Mouse (Mus musculus) bone marrow macrophage, adult 2 months (primary cell): ENCODE measurements around the gene Ltbp1. TPM values are rescaled to one million over a fixed set of nuclear protein-coding genes. Genes with fewer than 3 reads are reported as not detected.

Source experiments
- H3K27ac ChIP-seq: 2 replicates; pipeline ENCODE4 v1.5.1; 2012; ENCODE audit warnings: low read depth, low read length; ENCODE audit not compliant: insufficient read depth
- H3K4me1 ChIP-seq: 2 replicates; pipeline ENCODE4 v1.6.1; 2012; ENCODE audit warnings: low read length; ENCODE audit not compliant: control insufficient read depth, insufficient read depth
- H3K4me3 ChIP-seq: 2 replicates; pipeline ENCODE4 v1.5.1; 2012; ENCODE audit warnings: mild to moderate bottlenecking, low read length, moderate library complexity; ENCODE audit not compliant: insufficient read depth
- CTCF ChIP-seq: IDR thresholded peaks from 2 replicates; pipeline ENCODE4 v1.5.1; 2012; ENCODE audit warnings: low read depth, mild to moderate bottlenecking, low read length, moderate library complexity
- POLR2A ChIP-seq: IDR thresholded peaks from 2 replicates; pipeline ENCODE4 v1.6.1; 2012; ENCODE audit warnings: mild to moderate bottlenecking, low read depth, low read length, borderline replicate concordance
- polyA plus RNA-seq: library from polyadenylated mRNA; stranded (reverse); fragments of >200 nt; gene quantifications from 2 replicates; pipeline ENCODE4 v1.2.4, GENCODE M21; 2012; ENCODE audit not compliant: missing spikeins, insufficient read depth, insufficient read length

Ltbp1 gene
- polyA plus RNA-seq, 1 experiment = 3.5 TPM

GRCm38 (mm10) chr17:75218700-75219099 is 213.3 kb downstream of the Ltbp1 start:
- 0 out of 2 replicates have a peak, but pooled peaks cover 2% of the 10 kb centered on the region for H3K4me1 ChIP-seq
- TF ChIP-seq CTCF (no peak), POLR2A (no peak)
- no peak overlapping the region for H3K27ac ChIP-seq
- H3K4me3 ChIP-seq = no peak overlapping the region

- TF ChIP-seq CTCF (no peak), POLR2A (no peak)
- Histone ChIP-seq H3K4me1 (no peaks in the 10 kb centered on the region), H3K27ac (no peak overlapping the region), H3K4me3 (no peak overlapping the region)
Observed at GRCm38 (mm10) chr17:75228321-75228720, 223.0 kb downstream of the Ltbp1 start.

GRCm38 (mm10) chr17:75233206-75233605 is 227.8 kb downstream of the Ltbp1 start:
- H3K4me3 ChIP-seq = no peak overlapping the region
- H3K4me1 ChIP-seq = no peaks in the 10 kb centered on the region
- no peak overlapping the region for H3K27ac ChIP-seq
- TF ChIP-seq CTCF (no peak), POLR2A (no peak)

- no peak for TF ChIP-seq CTCF
- no peak for TF ChIP-seq POLR2A
- Histone ChIP-seq H3K27ac (no peak overlapping the region), H3K4me3 (no peak overlapping the region), H3K4me1 (no peaks in the 10 kb centered on the region)
Observed at GRCm38 (mm10) chr17:75233923-75234322, 228.6 kb downstream of the Ltbp1 start.

- TF ChIP-seq CTCF (no peak), POLR2A (no peak)
- no peaks in the 10 kb centered on the region for H3K4me1 ChIP-seq
- no peak overlapping the region for H3K4me3 ChIP-seq
- no peak overlapping the region for H3K27ac ChIP-seq
Observed at GRCm38 (mm10) chr17:75235781-75236180, 230.4 kb downstream of the Ltbp1 start.

GRCm38 (mm10) chr17:75236543-75236942 is 231.2 kb downstream of the Ltbp1 start:
- H3K4me1 ChIP-seq = no peaks in the 10 kb centered on the region
- no peak overlapping the region for H3K27ac ChIP-seq
- no peak overlapping the region for H3K4me3 ChIP-seq
- TF ChIP-seq CTCF = no peak

GRCm38 (mm10) chr17:75237456-75237855 is 232.1 kb downstream of the Ltbp1 start:
- Histone ChIP-seq H3K4me3 (no peak overlapping the region), H3K27ac (no peak overlapping the region), H3K4me1 (no peaks in the 10 kb centered on the region)
- no peak for TF ChIP-seq POLR2A
- no peak for TF ChIP-seq CTCF

- Histone ChIP-seq H3K4me1 (no peaks in the 10 kb centered on the region), H3K27ac (no peak overlapping the region), H3K4me3 (no peak overlapping the region)
- TF ChIP-seq POLR2A (no peak), CTCF (no peak)
Observed at GRCm38 (mm10) chr17:75238655-75239054, 233.3 kb downstream of the Ltbp1 start.

GRCm38 (mm10) chr17:75239545-75239944 is 234.2 kb downstream of the Ltbp1 start:
- H3K27ac ChIP-seq = no peak overlapping the region
- no peak for TF ChIP-seq POLR2A
- TF ChIP-seq CTCF = no peak
- H3K4me1 ChIP-seq = no peaks in the 10 kb centered on the region
- no peak overlapping the region for H3K4me3 ChIP-seq

GRCm38 (mm10) chr17:75242086-75242485 is 236.7 kb downstream of the Ltbp1 start:
- Histone ChIP-seq H3K27ac (no peak overlapping the region), H3K4me1 (no peaks in the 10 kb centered on the region), H3K4me3 (no peak overlapping the region)
- TF ChIP-seq CTCF = no peak
- no peak for TF ChIP-seq POLR2A

GRCm38 (mm10) chr17:75243221-75243620 is 237.9 kb downstream of the Ltbp1 start:
- Histone ChIP-seq H3K27ac (no peak overlapping the region), H3K4me1 (no peaks in the 10 kb centered on the region), H3K4me3 (no peak overlapping the region)
- TF ChIP-seq CTCF = no peak
- TF ChIP-seq POLR2A = no peak
